Mouse (Mus musculus) forebrain, embryonic 15.5 days (tissue): ENCODE results near the gene Mmd. TPM values are rescaled to one million over a fixed set of nuclear protein-coding genes. Genes with fewer than 3 reads are reported as not detected.
A peak's percentile ranks its signal among the peaks of the same experiment; 100 is the strongest.

ENCODE experiments used
- ATAC-seq: fragments of 200-750 bp; cut with Nextera tagmentation; replicated peaks from 2 replicates; pipeline ENCODE4 v1.8.0; 2017; ENCODE audit warnings: mild to moderate bottlenecking, moderate TSS enrichment, moderate library complexity
- H3K27ac ChIP-seq: fragments of 300-500 bp; sonication (generic); replicated peaks from 2 replicates; pipeline ENCODE4 v1.5.1; 2015; ENCODE audit warnings: mild to moderate bottlenecking, inconsistent platforms
- H3K27me3 ChIP-seq: fragments of 300-500 bp; sonication (generic); 2 replicates; pipeline ENCODE4 v1.6.1; 2015; ENCODE audit warnings: inconsistent platforms
- H3K36me3 ChIP-seq: fragments of 300-500 bp; sonication (generic); 2 replicates; pipeline ENCODE4 v1.6.1; 2015; ENCODE audit warnings: mild to moderate bottlenecking, inconsistent platforms
- H3K4me1 ChIP-seq: fragments of 300-500 bp; sonication (generic); 2 replicates; pipeline ENCODE4 v1.6.1; 2015; ENCODE audit warnings: inconsistent platforms
- H3K4me2 ChIP-seq: fragments of 300-500 bp; sonication (generic); replicated peaks from 2 replicates; pipeline ENCODE4 v1.6.1; 2015; ENCODE audit warnings: mild to moderate bottlenecking, inconsistent platforms
- H3K4me3 ChIP-seq: fragments of 300-500 bp; sonication (generic); 2 replicates; pipeline ENCODE4 v1.5.1; 2015; ENCODE audit warnings: mild to moderate bottlenecking, inconsistent platforms
- H3K9ac ChIP-seq: fragments of 300-500 bp; sonication (generic); replicated peaks from 2 replicates; pipeline ENCODE4 v1.6.1; 2015; ENCODE audit warnings: mild to moderate bottlenecking, inconsistent platforms
- H3K9me3 ChIP-seq: fragments of 300-500 bp; sonication (generic); 2 replicates; pipeline ENCODE4 v1.6.1; 2016; ENCODE audit warnings: inconsistent platforms
- whole genome bisulfite sequencing: fragments of 180-500 bp; shearing (Covaris S2); methylation state at CpG from one replicate; pipeline ENCODE4 v1.1.7; 2015; ENCODE audit warnings: mixed read lengths; 5-methylcytosine and 5-hydroxymethylcytosine counted together
- polyA plus RNA-seq: library from polyadenylated mRNA; unstranded; fragments of >200 nt; fragmentation: Nextera tagmentation; extraction: Ambion mirVana; gene quantifications from 2 replicates; pipeline ENCODE4 v1.2.1, GENCODE M21; 2015

The Mmd gene
- 91.7 and 94.3 TPM in 2 replicates for polyA plus RNA-seq

DNA sequence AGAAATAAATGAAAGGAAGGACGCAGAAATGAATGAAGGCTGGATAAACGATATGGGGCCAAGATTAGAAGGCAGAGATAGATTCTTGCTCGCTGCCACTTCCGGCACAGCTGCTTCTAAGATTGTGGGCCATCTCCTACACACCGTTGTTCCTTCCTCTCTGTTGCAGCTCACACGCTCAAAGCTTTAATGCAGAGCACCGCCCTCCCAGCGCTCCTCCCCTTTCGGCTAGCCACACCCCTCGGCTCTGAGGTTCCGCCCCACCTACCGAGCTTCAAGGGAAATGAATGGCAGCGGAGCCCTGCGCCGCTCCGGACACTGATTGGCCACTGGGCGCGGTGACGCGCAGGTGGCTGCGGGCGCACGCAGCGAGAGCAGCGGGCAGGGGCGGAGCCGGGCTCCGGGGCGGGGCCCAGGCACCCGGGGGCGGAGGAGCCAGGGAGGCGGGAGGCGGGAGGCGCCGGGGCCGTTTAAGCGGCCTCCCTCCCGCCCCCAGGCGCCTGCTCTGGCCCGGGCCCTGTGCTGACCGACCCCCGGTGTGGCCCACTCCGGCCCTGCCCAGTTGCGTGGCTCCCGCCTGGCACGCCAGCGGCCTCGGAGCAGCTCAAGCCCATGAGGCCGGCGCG, at the start of gene Mmd:
Mmd (plus strand) TSS at position 432 of the 626 bp plus-strand sequence.
- peak; percentile 99 for ATAC-seq
- WGBS = under 1% methylated on average over 39 of the region's 51 CpGs
- H3K9ac ChIP-seq = peak within 1 kb of the TSS; percentile 96

GRCm38 (mm10) chr11:90200826-90201225, 48.4 kb upstream of the Mmd start:
- Histone ChIP-seq H3K4me3 (no peak overlapping the region), H3K9me3 (no peaks in the 10 kb centered on the region), H3K36me3 (no peaks in the 10 kb centered on the region), H3K27ac (no peak overlapping the region), H3K4me1 (peaks cover 7% of the 10 kb centered on the region; the same call in 1 of the 2 replicates), H3K27me3 (no peaks in the 10 kb centered on the region), H3K9ac (no peak overlapping the region), H3K4me2 (no peak overlapping the region)
- 84% methylated on average over 2 of the region's 2 CpGs for WGBS
- no peak for ATAC-seq

More for the DNA sequence above, at the start of gene Mmd:
- H3K4me2 ChIP-seq = peak within 1 kb of the TSS; percentile 75
- peaks cover 36% of the 10 kb centered on the region for H3K4me1 ChIP-seq
- no peaks in the 10 kb centered on the region for H3K27me3 ChIP-seq
- H3K36me3 ChIP-seq = no peaks in the 10 kb centered on the region
- H3K4me3 ChIP-seq = peak within 1 kb of the TSS; percentile 92
- H3K9me3 ChIP-seq = no peaks in the 10 kb centered on the region
- peak within 1 kb of the TSS; percentile 93 for H3K27ac ChIP-seq

- Histone ChIP-seq H3K4me1 (no peaks in the 10 kb centered on the region), H3K36me3 (no peaks in the 10 kb centered on the region), H3K27me3 (no peaks in the 10 kb centered on the region), H3K9ac (no peak overlapping the region), H3K4me3 (no peak overlapping the region), H3K4me2 (no peak overlapping the region), H3K9me3 (no peaks in the 10 kb centered on the region), H3K27ac (no peak overlapping the region)
- ATAC-seq = no peak
- 58% methylated on average over 7 of the region's 7 CpGs for WGBS
Measured at GRCm38 (mm10) chr11:90214246-90214645, 35.0 kb upstream of the Mmd start.

- H3K4me1 ChIP-seq = no peaks in the 10 kb centered on the region
- no peak overlapping the region for H3K9ac ChIP-seq
- no peak overlapping the region for H3K27ac ChIP-seq
- no peak for ATAC-seq
- no peaks in the 10 kb centered on the region for H3K36me3 ChIP-seq
- no peak overlapping the region for H3K4me3 ChIP-seq
- H3K9me3 ChIP-seq = no peaks in the 10 kb centered on the region
- no peaks in the 10 kb centered on the region for H3K27me3 ChIP-seq
- 84% methylated on average over 6 of the region's 6 CpGs for WGBS
- no peak overlapping the region for H3K4me2 ChIP-seq
Measured at GRCm38 (mm10) chr11:90220022-90220645, 29.1 kb upstream of the Mmd start.

- Histone ChIP-seq H3K9ac (no peak overlapping the region), H3K4me2 (no peak overlapping the region), H3K36me3 (no peaks in the 10 kb centered on the region), H3K27me3 (no peaks in the 10 kb centered on the region), H3K9me3 (no peaks in the 10 kb centered on the region), H3K4me3 (no peak overlapping the region), H3K4me1 (no peaks in the 10 kb centered on the region), H3K27ac (no peak overlapping the region)
- ATAC-seq = no peak
- 48% methylated on average over 2 of the region's 2 CpGs for WGBS
Measured at GRCm38 (mm10) chr11:90220750-90221149, 28.5 kb upstream of the Mmd start.

GRCm38 (mm10) chr11:90224914-90225470, 24.3 kb upstream of the Mmd start:
- H3K4me1 ChIP-seq = peaks cover 4% of the 10 kb centered on the region; the same call in 1 of the 2 replicates
- H3K36me3 ChIP-seq = no peaks in the 10 kb centered on the region
- no peaks in the 10 kb centered on the region for H3K27me3 ChIP-seq
- H3K4me3 ChIP-seq = no peak overlapping the region
- H3K4me2 ChIP-seq = no peak overlapping the region
- 83% methylated on average over 11 of the region's 11 CpGs for WGBS
- no peak overlapping the region for H3K9ac ChIP-seq
- H3K27ac ChIP-seq = no peak overlapping the region
- ATAC-seq = no peak
- H3K9me3 ChIP-seq = no peaks in the 10 kb centered on the region

- ATAC-seq = no peak
- Histone ChIP-seq H3K36me3 (no peaks in the 10 kb centered on the region), H3K9ac (no peak overlapping the region), H3K4me3 (no peak overlapping the region), H3K27ac (no peak overlapping the region), H3K27me3 (no peaks in the 10 kb centered on the region), H3K4me1 (peaks cover 11% of the 10 kb centered on the region; the same call in 1 of the 2 replicates), H3K9me3 (no peaks in the 10 kb centered on the region), H3K4me2 (no peak overlapping the region)
- WGBS = 24% methylated on average over 12 of the region's 12 CpGs
Measured at GRCm38 (mm10) chr11:90227000-90227922, 22.0 kb upstream of the Mmd start.

DNA sequence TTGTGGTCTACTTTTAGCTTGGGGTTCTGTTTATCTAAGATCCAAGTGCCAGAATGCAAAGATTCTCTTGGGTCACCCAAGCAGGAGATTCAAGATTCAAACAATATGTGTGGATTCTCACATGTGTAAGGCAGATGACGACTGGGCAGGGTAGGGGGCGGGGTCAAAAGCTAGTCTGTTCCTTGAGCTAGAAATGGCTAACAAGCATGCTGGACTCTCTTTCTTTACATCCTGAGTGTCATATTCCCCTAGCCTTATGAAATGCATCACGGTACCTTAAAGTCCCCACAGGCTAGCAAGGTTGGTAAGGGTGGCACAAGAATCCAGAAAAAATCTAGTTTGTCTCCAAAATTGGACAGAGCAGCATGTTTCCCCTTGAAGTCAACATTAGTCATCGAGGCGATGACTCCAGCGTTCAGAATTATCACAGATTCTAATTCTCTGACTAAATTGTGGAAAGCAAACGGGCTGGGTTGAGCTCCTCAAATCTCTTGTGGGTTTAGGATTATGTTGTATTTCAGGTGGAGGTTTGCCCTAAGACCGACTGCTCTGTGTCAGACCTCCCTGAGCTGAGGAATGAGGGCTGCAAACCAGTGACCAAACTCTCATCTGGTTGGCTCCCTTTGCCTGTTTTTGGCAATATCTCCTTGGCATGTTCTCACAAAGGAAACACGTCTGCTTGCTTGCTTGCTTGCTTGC, 20.9 kb upstream of the Mmd start:
- no peak for ATAC-seq
- Histone ChIP-seq H3K4me1 (peaks cover 14% of the 10 kb centered on the region; the same call in 1 of the 2 replicates), H3K4me2 (no peak overlapping the region), H3K9me3 (no peaks in the 10 kb centered on the region), H3K27me3 (no peaks in the 10 kb centered on the region), H3K36me3 (no peaks in the 10 kb centered on the region), H3K27ac (no peak overlapping the region), H3K9ac (no peak overlapping the region), H3K4me3 (no peak overlapping the region)
- WGBS = 88% methylated on average over 9 of the region's 9 CpGs

DNA sequence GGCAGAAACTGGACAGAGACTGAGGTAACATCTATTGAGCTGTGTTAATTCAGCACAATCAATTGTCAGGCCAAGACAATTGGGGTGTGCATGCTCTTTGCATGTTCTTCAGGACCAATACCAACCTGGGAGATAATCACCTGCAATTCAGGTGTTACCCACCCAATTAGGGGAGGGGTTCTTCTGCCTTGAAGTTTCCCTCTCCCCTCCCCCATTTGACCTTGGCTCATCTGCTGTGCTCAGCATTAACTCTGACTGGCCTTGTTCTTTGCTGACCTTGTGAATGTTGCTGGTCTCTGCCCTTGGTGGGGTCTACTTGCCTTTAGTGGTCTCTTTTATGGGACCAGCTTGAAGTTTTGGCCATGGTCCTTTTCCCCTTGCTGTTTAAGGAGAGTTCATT, 19.5 kb upstream of the Mmd start:
- Histone ChIP-seq H3K27ac (no peak overlapping the region), H3K4me3 (no peak overlapping the region), H3K27me3 (no peaks in the 10 kb centered on the region), H3K36me3 (no peaks in the 10 kb centered on the region), H3K9ac (no peak overlapping the region), H3K4me2 (no peak overlapping the region), H3K4me1 (peaks cover 14% of the 10 kb centered on the region; the same call in 1 of the 2 replicates), H3K9me3 (no peaks in the 10 kb centered on the region)
- ATAC-seq = no peak

- Histone ChIP-seq H3K27me3 (no peaks in the 10 kb centered on the region), H3K4me3 (no peak overlapping the region), H3K4me2 (no peak overlapping the region), H3K9me3 (no peaks in the 10 kb centered on the region), H3K36me3 (no peaks in the 10 kb centered on the region), H3K4me1 (peaks cover 14% of the 10 kb centered on the region; the same call in 1 of the 2 replicates), H3K9ac (no peak overlapping the region), H3K27ac (no peak overlapping the region)
- 60% methylated on average over 2 of the region's 2 CpGs for WGBS
- ATAC-seq = no peak
Measured at GRCm38 (mm10) chr11:90230671-90231070, 18.6 kb upstream of the Mmd start.

DNA sequence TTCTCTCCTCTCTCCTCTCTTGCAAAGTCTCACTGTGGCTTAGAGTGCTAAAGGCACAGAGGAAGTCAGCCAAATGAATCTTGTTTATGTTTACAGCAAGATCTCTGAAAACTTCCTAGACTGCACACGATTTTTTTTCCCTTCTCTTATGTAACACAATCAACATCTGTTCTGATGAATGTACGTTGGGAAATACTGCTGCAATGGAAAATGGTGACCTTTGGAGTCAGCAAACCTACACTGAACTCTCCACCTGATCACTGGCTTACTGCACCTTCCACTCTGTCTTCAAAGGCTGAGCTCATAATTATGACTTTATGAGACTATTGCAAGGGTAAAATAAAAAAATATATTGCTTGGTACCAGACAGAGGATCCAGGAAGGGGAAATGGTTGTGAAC, 17.6 kb upstream of the Mmd start:
- no peak overlapping the region for H3K4me3 ChIP-seq
- peaks cover 14% of the 10 kb centered on the region; the same call in 1 of the 2 replicates for H3K4me1 ChIP-seq
- no peaks in the 10 kb centered on the region for H3K36me3 ChIP-seq
- H3K9me3 ChIP-seq = no peaks in the 10 kb centered on the region
- 63% methylated on average over 2 of the region's 2 CpGs for WGBS
- ATAC-seq = no peak
- no peak overlapping the region for H3K4me2 ChIP-seq
- H3K27me3 ChIP-seq = no peaks in the 10 kb centered on the region
- H3K9ac ChIP-seq = no peak overlapping the region
- no peak overlapping the region for H3K27ac ChIP-seq
